Mouse (Mus musculus): ENCODE data around the gene 1110065P20Rik. TPM values are rescaled to one million over a fixed set of nuclear protein-coding genes. Genes with fewer than 3 reads are reported as not detected.

The 1110065P20Rik gene
- total and polyA plus RNA-seq, 3 experiments: 8.4 to 25.6 (median 12.7) TPM

GRCm38 (mm10) chr4:124847573-124847972 lies 3.4 kb downstream of the 1110065P20Rik start:
- DNase-seq (ENCODE audit: low spot score) (peak; percentile 62), ATAC-seq (ENCODE audit: extremely low read depth, insufficient number of reproducible peaks, low FRiP score, poor library complexity, severe bottlenecking) (peak; percentile 43; the same call in 1 of the 2 replicates)
- Histone ChIP-seq H3K4me3 (ENCODE audit: low read depth, low read length) (no peak overlapping the region; the same call in 1 of the 2 replicates), H3K4me1 (ENCODE audit: insufficient read depth, low read depth, low read length) (peaks cover 42% of the 10 kb centered on the region), H3K36me3 (replicated peaks) (peaks cover 76% of the 10 kb centered on the region), H3K9me3 (replicated peaks) (no peaks in the 10 kb centered on the region), H3K27me3 (ENCODE audit: insufficient read depth, low read length) (no peaks in the 10 kb centered on the region)
- TF ChIP-seq POLR2AphosphoS5 (IDR thresholded peaks at IDR 0.05; ENCODE audit: insufficient replicate concordance, low read depth, low read length) (no peak), TAL1 (conservative IDR thresholded peaks at IDR 0.05; ENCODE audit: low read depth, low read length) (no peak; the same call in 1 of the 2 replicates), GATA2 (IDR thresholded peaks at IDR 0.05; ENCODE audit: borderline replicate concordance, low read depth, low read length) (no peak), CTCF (IDR thresholded peaks at IDR 0.05; ENCODE audit: low read depth, low read length) (peak; percentile 90)

- ATAC-seq (ENCODE audit: extremely low read depth, insufficient number of reproducible peaks, low FRiP score, poor library complexity, severe bottlenecking) (no peak), DNase-seq (ENCODE audit: low spot score) (peak; percentile 36)
- Histone ChIP-seq H3K36me3 (replicated peaks) (peaks cover 95% of the 10 kb centered on the region), H3K4me1 (ENCODE audit: insufficient read depth, low read depth, low read length) (peaks cover 18% of the 10 kb centered on the region), H3K27me3 (ENCODE audit: insufficient read depth, low read length) (no peaks in the 10 kb centered on the region), H3K4me3 (ENCODE audit: low read depth, low read length) (no peak overlapping the region), H3K9me3 (replicated peaks) (0 out of 2 replicates have a peak, but pooled peaks cover 3% of the 10 kb centered on the region)
- peak; percentile 69 for TF ChIP-seq CTCF (IDR thresholded peaks at IDR 0.05; ENCODE audit: low read depth, low read length)
- no peak for TF ChIP-seq TAL1 (conservative IDR thresholded peaks at IDR 0.05; ENCODE audit: low read depth, low read length)
These were observed 7.5 kb downstream of the 1110065P20Rik start for GRCm38 (mm10) chr4:124843493-124843892.

GRCm38 (mm10) chr4:124840998-124841397 lies 10.0 kb downstream of the 1110065P20Rik start:
- H3K36me3 ChIP-seq (replicated peaks): peaks cover 97% of the 10 kb centered on the region
- no peak overlapping the region for H3K4me3 ChIP-seq (ENCODE audit: low read depth, low read length)
- TF ChIP-seq TAL1 (conservative IDR thresholded peaks at IDR 0.05; ENCODE audit: low read depth, low read length) (no peak), CTCF (IDR thresholded peaks at IDR 0.05; ENCODE audit: low read depth, low read length) (no peak), GATA1 (IDR thresholded peaks at IDR 0.05; ENCODE audit: borderline replicate concordance, low read length) (no peak), GATA2 (IDR thresholded peaks at IDR 0.05; ENCODE audit: borderline replicate concordance, low read depth, low read length) (no peak), POLR2AphosphoS5 (IDR thresholded peaks at IDR 0.05; ENCODE audit: insufficient replicate concordance, low read depth, low read length) (no peak)
- peaks cover 5% of the 10 kb centered on the region for H3K4me1 ChIP-seq (ENCODE audit: insufficient read depth, low read depth, low read length)
- DNase-seq (ENCODE audit: low spot score) (no peak), ATAC-seq (ENCODE audit: extremely low read depth, insufficient number of reproducible peaks, low FRiP score, poor library complexity, severe bottlenecking) (no peak)
- H3K9me3 ChIP-seq (replicated peaks): 0 out of 2 replicates have a peak, but pooled peaks cover 3% of the 10 kb centered on the region
- no peaks in the 10 kb centered on the region for H3K27me3 ChIP-seq (ENCODE audit: insufficient read depth, low read length)

GRCm38 (mm10) chr4:124838035-124838700 lies 12.8 kb downstream of the 1110065P20Rik start:
- H3K27me3 ChIP-seq (ENCODE audit: insufficient read depth, low read length): no peaks in the 10 kb centered on the region
- H3K36me3 ChIP-seq (replicated peaks): peaks cover 96% of the 10 kb centered on the region
- ATAC-seq (ENCODE audit: extremely low read depth, insufficient number of reproducible peaks, low FRiP score, poor library complexity, severe bottlenecking): no peak
- H3K4me1 ChIP-seq (ENCODE audit: insufficient read depth, low read depth, low read length): no peaks in the 10 kb centered on the region
- no peak for DNase-seq (ENCODE audit: low spot score)
- no peak for TF ChIP-seq CTCF (IDR thresholded peaks at IDR 0.05; ENCODE audit: low read depth, low read length)
- no peak for TF ChIP-seq POLR2AphosphoS5 (IDR thresholded peaks at IDR 0.05; ENCODE audit: insufficient replicate concordance, low read depth, low read length)
- no peak for TF ChIP-seq TAL1 (conservative IDR thresholded peaks at IDR 0.05; ENCODE audit: low read depth, low read length)
- no peak for TF ChIP-seq GATA1 (IDR thresholded peaks at IDR 0.05; ENCODE audit: borderline replicate concordance, low read length)
- TF ChIP-seq GATA2 (IDR thresholded peaks at IDR 0.05; ENCODE audit: borderline replicate concordance, low read depth, low read length): no peak
- 0 out of 2 replicates have a peak, but pooled peaks cover 3% of the 10 kb centered on the region for H3K9me3 ChIP-seq (replicated peaks)
- H3K4me3 ChIP-seq (ENCODE audit: low read depth, low read length): no peak overlapping the region

GRCm38 (mm10) chr4:124832796-124833195 lies 18.2 kb downstream of the 1110065P20Rik start:
- Histone ChIP-seq H3K36me3 (replicated peaks) (peaks cover 93% of the 10 kb centered on the region), H3K9me3 (replicated peaks) (no peaks in the 10 kb centered on the region), H3K4me3 (ENCODE audit: low read depth, low read length) (no peak overlapping the region), H3K27me3 (ENCODE audit: insufficient read depth, low read length) (no peaks in the 10 kb centered on the region), H3K4me1 (ENCODE audit: insufficient read depth, low read depth, low read length) (no peaks in the 10 kb centered on the region)
- TF ChIP-seq GATA2 (IDR thresholded peaks at IDR 0.05; ENCODE audit: borderline replicate concordance, low read depth, low read length) (no peak), POLR2AphosphoS5 (IDR thresholded peaks at IDR 0.05; ENCODE audit: insufficient replicate concordance, low read depth, low read length) (no peak), TAL1 (conservative IDR thresholded peaks at IDR 0.05; ENCODE audit: low read depth, low read length) (no peak), GATA1 (IDR thresholded peaks at IDR 0.05; ENCODE audit: borderline replicate concordance, low read length) (no peak), CTCF (IDR thresholded peaks at IDR 0.05; ENCODE audit: low read depth, low read length) (no peak)
- DNase-seq (ENCODE audit: low spot score) (no peak), ATAC-seq (ENCODE audit: extremely low read depth, insufficient number of reproducible peaks, low FRiP score, poor library complexity, severe bottlenecking) (no peak)

GRCm38 (mm10) chr4:124829671-124830070 lies 21.3 kb downstream of the 1110065P20Rik start:
- H3K36me3 ChIP-seq (replicated peaks): peaks cover 92% of the 10 kb centered on the region
- no peaks in the 10 kb centered on the region for H3K27me3 ChIP-seq (ENCODE audit: insufficient read depth, low read length)
- H3K4me3 ChIP-seq (ENCODE audit: low read depth, low read length): no peak overlapping the region
- TF ChIP-seq GATA1 (IDR thresholded peaks at IDR 0.05; ENCODE audit: borderline replicate concordance, low read length) (no peak), POLR2AphosphoS5 (IDR thresholded peaks at IDR 0.05; ENCODE audit: insufficient replicate concordance, low read depth, low read length) (no peak)
- H3K4me1 ChIP-seq (ENCODE audit: insufficient read depth, low read depth, low read length): no peaks in the 10 kb centered on the region
- no peak for ATAC-seq (ENCODE audit: extremely low read depth, insufficient number of reproducible peaks, low FRiP score, poor library complexity, severe bottlenecking)
- no peaks in the 10 kb centered on the region for H3K9me3 ChIP-seq (replicated peaks)
- no peak for DNase-seq (ENCODE audit: low spot score)

Measured in G1E (cell line).